Mouse (Mus musculus) MEL (cell line): ENCODE measurements around the gene Rhou.

Experiments
- CTCF ChIP-seq, 3 experiments: IDR thresholded peaks in 2 of 3; conservative IDR thresholded peaks in 1 of 3; 2 replicates each; pipeline ENCODE4 v1.5.1; 2011 to 2012; ENCODE audit warnings: low read length in 3 of 3, low read depth in 2 of 3, mild to moderate bottlenecking in 2 of 3, improper control_type of control experiment in 1 of 3, inconsistent platforms in 1 of 3, mixed read lengths in 1 of 3, moderate library complexity in 1 of 3; ENCODE audit not compliant: control insufficient read depth in 1 of 3, insufficient read depth in 1 of 3, poor library complexity in 1 of 3, severe bottlenecking in 1 of 3
- EP300 ChIP-seq, 2 experiments: IDR thresholded peaks; 2 replicates each; pipeline ENCODE4 v1.6.1; 2011; ENCODE audit warnings: improper control_type of control experiment in 2 of 2, low read length in 2 of 2, low read depth in 1 of 2, mild to moderate bottlenecking in 1 of 2
- GATA1 ChIP-seq: IDR thresholded peaks from 2 replicates; pipeline ENCODE4 v1.6.1; 2011; ENCODE audit warnings: low read depth, low read length, improper control_type of control experiment
- KAT2A ChIP-seq: conservative IDR thresholded peaks from 2 replicates; pipeline ENCODE4 v1.6.1; 2012; ENCODE audit warnings: low read depth, low read length, improper control_type of control experiment, inconsistent platforms
- POLR2A ChIP-seq, 2 experiments: IDR thresholded peaks; 2 replicates each; pipeline ENCODE4 v1.6.1; 2011 to 2012; ENCODE audit warnings: low read length in 2 of 2, mild to moderate bottlenecking in 2 of 2, control low read depth in 1 of 2, improper control_type of control experiment in 1 of 2, low read depth in 1 of 2, moderate library complexity in 1 of 2; ENCODE audit not compliant: control insufficient read depth in 1 of 2, insufficient read depth in 1 of 2, poor library complexity in 1 of 2
- RCOR1 ChIP-seq: IDR thresholded peaks from 2 replicates; pipeline ENCODE4 v1.6.1; 2012; ENCODE audit warnings: low read depth, mild to moderate bottlenecking, inconsistent platforms, low read length, improper control_type of control experiment

- TF ChIP-seq CTCF (IDR thresholded peaks at IDR 0.05 in 2 of 3, conservative IDR thresholded peaks at IDR 0.05 in 1 of 3; ENCODE audit: control insufficient read depth in 1 of 3, insufficient read depth in 1 of 3, low read depth in 2 of 3, low read length in 3 of 3, poor library complexity in 1 of 3, severe bottlenecking in 1 of 3) (peak; percentile 80 to 91 (median 86)), EP300 (IDR thresholded peaks at IDR 0.05; ENCODE audit: low read depth in 1 of 2, low read length in 2 of 2) (no peak), KAT2A (no peak), RCOR1 (no peak), POLR2A (IDR thresholded peaks at IDR 0.05; ENCODE audit: control insufficient read depth in 1 of 2, insufficient read depth in 1 of 2, low read depth in 1 of 2, low read length in 2 of 2, poor library complexity in 1 of 2) (no peak), GATA1 (no peak)
Measured at GRCm38 (mm10) chr8:123628253-123628967, 25.3 kb upstream of the Rhou start.
